ENCODE assay signal across 28 mouse cellular contexts in the genomic region with DNA sequence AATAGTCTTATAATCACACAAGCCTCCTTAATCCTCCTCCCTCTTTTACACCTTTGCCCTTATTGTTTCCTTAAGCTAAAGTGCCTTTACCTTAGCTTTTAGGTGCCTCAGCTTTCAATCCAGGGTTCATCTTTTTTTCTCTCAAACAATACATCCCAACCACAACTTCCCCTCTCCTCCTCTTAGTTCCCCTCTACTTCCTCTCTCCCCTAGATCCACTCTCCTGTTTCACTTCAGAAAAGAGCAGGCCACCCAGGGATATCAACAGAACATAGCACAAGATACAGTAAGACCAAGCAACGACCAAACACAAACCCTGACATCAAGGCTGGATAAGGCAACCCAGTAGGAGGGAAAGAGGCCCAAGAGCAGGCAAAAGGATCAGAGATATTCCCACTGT. TPM values are rescaled to one million over a fixed set of nuclear protein-coding genes. Genes with fewer than 3 reads are reported as not detected.
"Had no signal": no experiment of that assay in that cellular context is flagged by ENCODE, and none has a peak within 500 bp of the region (broad histone marks: within the 10 kb centered on the region; RNA-seq: fewer than 3 reads in every experiment).

No protein-coding gene starts in this region.

- DNase-seq: gastrocnemius, adult 2 months; gastrocnemius, postnatal 10 days; gastrocnemius, postnatal 25 days; heart, adult 11 months; heart, adult 2 months; heart, postnatal 14 days; heart, postnatal 36 days; kidney, adult 11 months; kidney, adult 2 months; kidney, adult 9 months; kidney, postnatal 25 days; kidney, postnatal 4 days had no signal

- H3K36me3 ChIP-seq: heart, embryonic 15.5 days; hindbrain, embryonic 13.5 days; hindbrain, embryonic 15.5 days had no signal

- H3K27me3 ChIP-seq: heart, embryonic 13.5 days; heart, embryonic 15.5 days; hindbrain, embryonic 13.5 days; hindbrain, embryonic 15.5 days; kidney, embryonic 15.5 days; limb, embryonic 12.5 days; liver, embryonic 12.5 days had no signal

- H3K4me1 ChIP-seq: heart, embryonic 13.5 days; heart, embryonic 15.5 days; hindbrain, embryonic 13.5 days; hindbrain, embryonic 15.5 days; kidney, embryonic 15.5 days; limb, embryonic 10.5 days; limb, embryonic 12.5 days; liver, embryonic 12.5 days had no signal

- H3K27ac ChIP-seq: gastrocnemius, adult 2 months; heart, adult 2 months; heart, embryonic 13.5 days; heart, embryonic 15.5 days; hindbrain, embryonic 13.5 days; hindbrain, embryonic 15.5 days; hindbrain, postnatal 0 days; kidney, embryonic 15.5 days; kidney, postnatal 0 days; layer of hippocampus, adult 2 months; left cerebral cortex, adult 2 months; limb, embryonic 10.5 days; limb, embryonic 12.5 days; liver, embryonic 12.5 days; liver, embryonic 14.5 days had no signal

- H3K4me2 ChIP-seq: heart, embryonic 11.5 days; heart, embryonic 13.5 days; heart, embryonic 15.5 days; hindbrain, embryonic 13.5 days; hindbrain, embryonic 15.5 days; kidney, embryonic 15.5 days; limb, embryonic 12.5 days; liver, embryonic 12.5 days had no signal

- H3K9me3 ChIP-seq: heart, embryonic 13.5 days; heart, embryonic 15.5 days; hindbrain, embryonic 13.5 days; hindbrain, embryonic 15.5 days; kidney, embryonic 15.5 days; limb, embryonic 10.5 days; limb, embryonic 12.5 days; liver, embryonic 12.5 days had no signal

- H3K9ac ChIP-seq: heart, embryonic 13.5 days; heart, embryonic 15.5 days; hindbrain, embryonic 13.5 days; hindbrain, embryonic 15.5 days; kidney, embryonic 15.5 days; limb, embryonic 12.5 days; liver, embryonic 12.5 days; liver, embryonic 14.5 days had no signal

- ATAC-seq: hindbrain, postnatal 0 days; intestine, embryonic 16.5 days; liver, embryonic 12.5 days had no signal

- H3K4me3 ChIP-seq: gastrocnemius, adult 2 months; heart, adult 2 months; heart, embryonic 13.5 days; heart, embryonic 15.5 days; hindbrain, embryonic 13.5 days; hindbrain, embryonic 15.5 days; kidney, embryonic 15.5 days; layer of hippocampus, adult 2 months; left cerebral cortex, adult 2 months; limb, embryonic 10.5 days; limb, embryonic 12.5 days; liver, embryonic 12.5 days had no signal

RNA-seq across cellular contexts. Expression of gene Pcyt1b, which starts 52.4 kb away (rescaled TPM):
- total RNA-seq: liver, adult 2 months had no signal
